Mouse (Mus musculus) limb, embryonic 14.5 days (tissue): ENCODE results near the gene Plbd1. TPM values are rescaled to one million over a fixed set of nuclear protein-coding genes. Genes with fewer than 3 reads are reported as not detected.
A peak's percentile ranks its signal among the peaks of the same experiment; 100 is the strongest.

Source experiments
- ATAC-seq: fragments of 200-750 bp; cut with Nextera tagmentation; 2 replicates; pipeline ENCODE4 v1.8.0; 2017; ENCODE audit warnings: low read depth, moderate number of reproducible peaks, moderate TSS enrichment; ENCODE audit not compliant: low FRiP score
- DNase-seq: peaks from one replicate; pipeline ENCODE4 v3.0.0-alpha.2; 2015; ENCODE audit warnings: low spot score
- H3K27ac ChIP-seq: fragments of 300-500 bp; sonication (generic); replicated peaks from 2 replicates; pipeline ENCODE4 v1.5.1; 2014; ENCODE audit warnings: low read depth, mild to moderate bottlenecking, low read length, moderate library complexity, mixed read lengths
- H3K27me3 ChIP-seq: fragments of 300-500 bp; sonication (generic); 2 replicates; pipeline ENCODE4 v1.6.1; 2014; ENCODE audit warnings: low read length, mixed read lengths; ENCODE audit not compliant: control insufficient read depth, insufficient read depth
- H3K36me3 ChIP-seq: fragments of 300-500 bp; sonication (generic); 2 replicates; pipeline ENCODE4 v1.6.1; 2014; ENCODE audit warnings: mild to moderate bottlenecking, low read length, moderate library complexity, mixed read lengths; ENCODE audit not compliant: control insufficient read depth, insufficient read depth
- H3K4me1 ChIP-seq: fragments of 300-500 bp; sonication (generic); 2 replicates; pipeline ENCODE4 v1.6.1; 2014; ENCODE audit warnings: antibody characterized with exemption, low read length, mixed read lengths; ENCODE audit not compliant: control insufficient read depth, insufficient read depth
- H3K4me2 ChIP-seq: fragments of 300-500 bp; sonication (generic); replicated peaks from 2 replicates; pipeline ENCODE4 v1.6.1; 2014; ENCODE audit warnings: low read depth, mild to moderate bottlenecking, low read length, moderate library complexity; ENCODE audit not compliant: severe bottlenecking
- H3K4me3 ChIP-seq: fragments of 300-500 bp; sonication (generic); replicated peaks from 2 replicates; pipeline ENCODE4 v1.5.1; 2014; ENCODE audit warnings: low read length
- H3K9ac ChIP-seq: fragments of 300-500 bp; sonication (generic); 2 replicates; pipeline ENCODE4 v1.6.1; 2014; ENCODE audit warnings: mild to moderate bottlenecking, low read depth, low read length, moderate library complexity; ENCODE audit not compliant: severe bottlenecking
- H3K9me3 ChIP-seq: fragments of 300-500 bp; sonication (generic); 2 replicates; pipeline ENCODE4 v1.6.1; 2016; ENCODE audit warnings: low read length; ENCODE audit not compliant: control insufficient read depth
- POLR2A ChIP-seq: fragments of 200-500 bp; IDR thresholded peaks from 2 replicates; pipeline ENCODE4 v1.8.0; 2012; ENCODE audit warnings: inconsistent platforms, mild to moderate bottlenecking, moderate library complexity, borderline replicate concordance; ENCODE audit not compliant: insufficient read depth, insufficient read length; ENCODE audit errors: extremely low read depth
- WGBS: fragments of 180-500 bp; shearing (Covaris S2); extraction: QIAGEN DNeasy Blood & Tissue Kit; methylation state at CpG from one replicate; pipeline ENCODE4 v1.1.7; 2014; 5-methylcytosine and 5-hydroxymethylcytosine counted together
- polyA plus RNA-seq, 2 experiments: library from polyadenylated mRNA; depleted of rRNA in 1 of 2; stranded (reverse) in 1 of 2; unstranded in 1 of 2; fragments of >200 nt; fragmentation: Nextera tagmentation in 1 of 2; extraction: Ambion mirVana in 1 of 2; gene quantifications; 2 replicates each; pipeline versions ENCODE4 v1.2.1 to v1.2.3; 2012 to 2014

Plbd1 gene
- polyA plus RNA-seq, 2 experiments = 5.6 to 19.8 TPM

GRCm38 (mm10) chr6:136629639-136630038, 32.1 kb downstream of the Plbd1 start:
- WGBS = 93% methylated on average over 5 of the region's 5 CpGs
- Histone ChIP-seq H3K27ac (no peak overlapping the region), H3K4me1 (no peaks in the 10 kb centered on the region), H3K36me3 (no peaks in the 10 kb centered on the region), H3K4me2 (no peak overlapping the region), H3K9ac (no peak overlapping the region), H3K9me3 (no peaks in the 10 kb centered on the region), H3K27me3 (no peaks in the 10 kb centered on the region), H3K4me3 (no peak overlapping the region)
- DNase-seq (no peak), ATAC-seq (no peak)
- no peak for TF ChIP-seq POLR2A

- ATAC-seq = no peak
- Histone ChIP-seq H3K4me2 (no peak overlapping the region), H3K4me1 (no peaks in the 10 kb centered on the region), H3K4me3 (no peak overlapping the region), H3K27me3 (no peaks in the 10 kb centered on the region), H3K27ac (no peak overlapping the region), H3K9me3 (no peaks in the 10 kb centered on the region), H3K9ac (no peak overlapping the region), H3K36me3 (no peaks in the 10 kb centered on the region)
- no peak for DNase-seq
- WGBS = 89% methylated on average over 12 of the region's 12 CpGs
- no peak for TF ChIP-seq POLR2A
Observed at GRCm38 (mm10) chr6:136625421-136625820, 36.3 kb downstream of the Plbd1 start.

GRCm38 (mm10) chr6:136620361-136621139, 41.2 kb downstream of the Plbd1 start:
- Histone ChIP-seq H3K36me3 (no peaks in the 10 kb centered on the region), H3K4me1 (no peaks in the 10 kb centered on the region), H3K4me3 (no peak overlapping the region), H3K27ac (no peak overlapping the region), H3K4me2 (peak overlapping the region; percentile 3; the same call in 1 of the 2 replicates), H3K27me3 (no peaks in the 10 kb centered on the region), H3K9me3 (no peaks in the 10 kb centered on the region), H3K9ac (no peak overlapping the region)
- DNase-seq (peak; percentile 90), ATAC-seq (peak; percentile 55; the same call in 1 of the 2 replicates)
- no peak for TF ChIP-seq POLR2A
- WGBS = 44% methylated on average over 17 of the region's 17 CpGs

GRCm38 (mm10) chr6:136614156-136614555, 47.6 kb downstream of the Plbd1 start:
- DNase-seq = no peak
- no peak for ATAC-seq
- no peaks in the 10 kb centered on the region for H3K4me1 ChIP-seq
- TF ChIP-seq POLR2A = no peak
- peaks cover 19% of the 10 kb centered on the region for H3K36me3 ChIP-seq
- H3K27me3 ChIP-seq = no peaks in the 10 kb centered on the region
- no peak overlapping the region for H3K9ac ChIP-seq
- 88% methylated on average over 3 of the region's 3 CpGs for WGBS
- H3K4me3 ChIP-seq = no peak overlapping the region
- no peak overlapping the region for H3K4me2 ChIP-seq
- H3K9me3 ChIP-seq = peaks cover 8% of the 10 kb centered on the region; the same call in 1 of the 2 replicates
- H3K27ac ChIP-seq = no peak overlapping the region

- H3K9me3 ChIP-seq = peaks cover 8% of the 10 kb centered on the region; the same call in 1 of the 2 replicates
- no peak overlapping the region for H3K4me3 ChIP-seq
- TF ChIP-seq POLR2A = no peak
- ATAC-seq = no peak
- H3K27ac ChIP-seq = no peak overlapping the region
- no peak overlapping the region for H3K9ac ChIP-seq
- peaks cover 35% of the 10 kb centered on the region for H3K36me3 ChIP-seq
- H3K27me3 ChIP-seq = no peaks in the 10 kb centered on the region
- 98% methylated on average over 3 of the region's 3 CpGs for WGBS
- H3K4me2 ChIP-seq = no peak overlapping the region
- peak; percentile 6 for DNase-seq
- no peaks in the 10 kb centered on the region for H3K4me1 ChIP-seq
Observed at GRCm38 (mm10) chr6:136612312-136612711, 49.4 kb downstream of the Plbd1 start.
